Mouse (Mus musculus) kidney, adult 2 months (tissue): ENCODE measurements at regions not wholly inside any gene's neighbourhood (a gene's known extent, or its start where the extent isn't known, plus 50 kb on each side); places are given as distances from the start of the nearest gene placed in this dataset.
A peak's percentile ranks its signal among the peaks of the same experiment; 100 is the strongest.
"Not testable (repeated sequence)": the region's sequence is repeated elsewhere in the genome, so short reads cannot be mapped to it uniquely, and the experiment has no call there.

Experiments used
- DNase-seq: peaks from one replicate; pipeline ENCODE4 v3.0.0; 2021
- H3K27ac ChIP-seq: fragments of 200-500 bp; 2 replicates; pipeline ENCODE4 v1.5.1; 2012; ENCODE audit warnings: low read depth, low read length, control low read depth, inconsistent platforms; ENCODE audit not compliant: insufficient read depth
- H3K27me3 ChIP-seq: fragments of 200-500 bp; replicated peaks from 2 replicates; pipeline ENCODE4 v1.6.1; 2012; ENCODE audit warnings: mild to moderate bottlenecking, moderate library complexity, low read length, inconsistent platforms; ENCODE audit not compliant: control insufficient read depth, insufficient read depth
- H3K36me3 ChIP-seq: fragments of 200-500 bp; 2 replicates; pipeline ENCODE4 v1.6.1; 2012; ENCODE audit warnings: mild to moderate bottlenecking, moderate library complexity, low read length, inconsistent platforms; ENCODE audit not compliant: control insufficient read depth, insufficient read depth
- H3K4me1 ChIP-seq: fragments of 200-500 bp; 2 replicates; pipeline ENCODE4 v1.6.1; 2011; ENCODE audit warnings: low read length; ENCODE audit not compliant: control insufficient read depth, insufficient read depth
- H3K4me3 ChIP-seq: fragments of 200-500 bp; 2 replicates; pipeline ENCODE4 v1.5.1; 2011; ENCODE audit warnings: mild to moderate bottlenecking, low read depth, low read length, control low read depth; ENCODE audit not compliant: insufficient read depth
- CTCF ChIP-seq: fragments of 200-500 bp; conservative IDR thresholded peaks from 2 replicates; pipeline ENCODE4 v1.5.1; 2011; ENCODE audit warnings: low read depth, mild to moderate bottlenecking, control low read depth, low read length, moderate library complexity, mixed read lengths; ENCODE audit not compliant: insufficient read depth, insufficient read length
- POLR2A ChIP-seq: fragments of 200-500 bp; IDR thresholded peaks from one replicate; pipeline ENCODE4 v1.6.1; 2011; ENCODE audit warnings: low read depth, low read length, control low read depth
- WGBS: fragments of 180-500 bp; shearing (Covaris S2); methylation state at CpG from one replicate; pipeline ENCODE4 v1.1.7; 2018; 5-methylcytosine and 5-hydroxymethylcytosine counted together

DNA sequence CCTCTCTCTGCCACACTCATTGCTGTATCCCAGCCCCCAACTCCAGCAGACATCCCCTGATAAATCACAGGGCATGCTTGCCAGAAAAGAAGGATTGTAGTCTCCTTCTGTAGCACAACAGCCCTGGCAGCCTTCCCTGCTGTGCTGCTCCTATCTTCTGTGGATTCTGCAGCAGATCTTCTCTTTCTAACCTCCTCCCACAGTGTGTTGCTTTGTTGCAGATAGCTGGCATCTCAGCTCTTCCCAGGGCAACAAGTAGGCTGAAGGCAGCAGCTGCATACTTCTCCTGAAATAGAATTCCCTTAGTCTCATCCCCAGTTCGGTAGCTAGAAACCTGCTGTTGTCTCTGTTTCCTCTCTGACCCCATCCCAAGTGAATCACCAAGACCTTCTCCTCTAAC, 77.7 kb downstream of the Amer1 start:
- WGBS = 23% methylated on average over 1 of the region's 1 CpGs
- Histone ChIP-seq H3K4me3 (no peak overlapping the region), H3K4me1 (no peaks in the 10 kb centered on the region), H3K36me3 (no peaks in the 10 kb centered on the region), H3K27me3 (no peaks in the 10 kb centered on the region), H3K27ac (no peak overlapping the region)
- DNase-seq = no peak
- TF ChIP-seq CTCF (no peak), POLR2A (no peak)

DNA sequence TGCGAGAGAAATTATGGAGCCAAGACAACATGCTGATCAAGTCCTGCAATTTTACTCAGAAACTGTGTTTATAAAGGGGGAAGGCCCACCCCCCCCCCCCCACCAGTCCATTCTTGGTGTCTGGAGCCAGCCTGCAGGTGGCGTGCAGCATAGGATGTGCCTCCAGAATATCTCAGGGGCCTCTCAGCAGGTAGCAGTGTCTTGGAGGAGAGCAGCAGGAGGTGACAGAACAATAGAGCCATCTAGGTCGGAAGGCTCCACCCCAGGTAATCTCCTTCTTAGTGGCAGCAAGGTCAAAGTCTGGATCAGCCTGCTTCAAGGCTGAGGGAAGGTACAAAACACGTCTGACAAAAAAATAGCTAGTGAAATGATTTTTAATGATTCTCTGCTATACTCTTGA, 79.3 kb downstream of the Amer1 start:
- not testable (repeated sequence) for H3K4me3 ChIP-seq, H3K27ac ChIP-seq, H3K27me3 ChIP-seq, H3K36me3 ChIP-seq, DNase-seq, H3K4me1 ChIP-seq
- WGBS = 59% methylated on average over 4 of the region's 4 CpGs

DNA sequence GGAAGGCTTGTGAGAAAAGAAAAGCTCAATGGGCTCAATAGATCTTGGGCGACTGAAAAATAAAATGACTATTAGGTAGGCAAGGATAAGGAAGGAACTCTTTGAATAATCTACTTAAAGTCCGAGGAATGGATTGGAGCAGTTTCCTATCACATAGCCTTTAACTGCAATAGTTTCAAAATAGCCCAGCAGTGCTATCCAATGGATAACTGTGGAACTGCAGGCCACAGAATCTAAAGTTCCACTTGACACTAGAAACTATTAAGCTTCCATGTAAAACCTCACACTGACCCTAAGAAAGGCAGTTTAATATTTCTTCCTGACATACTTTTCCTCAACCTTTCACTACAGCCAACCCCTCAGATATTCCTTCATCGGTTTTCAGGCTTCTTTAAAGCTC, 85.6 kb downstream of the Amer1 start:
- TF ChIP-seq CTCF (0 out of 2 replicates have a peak, but pooled peaks have one; percentile 17), POLR2A (no peak)
- WGBS = 16% methylated on average over 3 of the region's 3 CpGs
- Histone ChIP-seq H3K27ac (no peak overlapping the region), H3K4me1 (no peaks in the 10 kb centered on the region), H3K36me3 (no peaks in the 10 kb centered on the region), H3K4me3 (no peak overlapping the region), H3K27me3 (no peaks in the 10 kb centered on the region)
- peak; percentile 9 for DNase-seq
